Mouse (Mus musculus) c-Kit-negative CD71-positive TER-119-positive erythroid progenitor cells, embryonic 14.5 days (primary cell): ENCODE measurements around the gene Nek6.

Source experiments
- DNase-seq: peaks from one replicate; pipeline ENCODE4 v3.0.0-alpha.2; 2013; ENCODE audit warnings: low read depth, low spot score

Nek6 gene

DNA sequence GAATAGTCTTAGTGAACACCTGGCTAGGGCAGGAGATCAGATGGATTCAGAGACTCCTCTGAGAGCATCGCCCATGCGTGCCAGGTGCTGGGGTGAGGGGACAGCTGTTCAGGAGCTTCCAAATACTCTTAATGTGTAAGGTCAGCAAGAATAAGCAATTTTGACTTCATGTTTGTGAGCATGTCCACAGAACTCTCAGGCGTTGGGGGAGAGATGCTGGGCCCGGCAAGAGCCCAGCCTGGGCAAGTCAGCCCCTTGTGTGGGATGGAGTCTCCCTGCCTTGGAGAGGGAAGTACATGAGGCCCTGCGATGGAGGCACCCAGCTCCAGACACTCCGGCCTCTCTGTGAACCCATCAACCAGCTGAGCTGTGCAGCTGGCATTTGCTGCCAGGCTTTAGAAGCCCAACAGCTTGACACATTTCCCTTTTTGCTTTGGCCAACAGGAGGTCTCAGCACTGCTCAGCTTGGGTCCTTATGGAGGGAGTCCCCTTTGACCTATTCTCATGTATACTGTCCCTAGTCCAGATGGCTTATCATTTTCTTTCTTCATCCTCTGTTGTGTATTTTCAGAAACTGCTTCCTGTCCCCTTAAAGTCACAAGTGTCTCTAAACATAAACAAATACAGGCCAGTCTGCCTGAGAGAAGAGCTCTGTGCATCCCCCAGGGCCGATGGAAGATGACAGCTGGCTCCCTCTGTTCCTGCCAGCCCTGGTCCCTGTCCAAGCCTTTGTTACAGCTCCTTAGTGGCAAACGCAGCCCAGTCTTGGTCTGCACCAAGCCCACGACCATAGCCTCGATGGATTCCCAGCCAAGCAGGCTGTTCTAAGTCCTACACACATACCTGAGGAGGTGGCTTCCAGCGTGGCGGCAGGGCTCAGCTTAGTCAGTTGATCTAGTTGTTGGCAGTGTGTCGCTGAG, 67.4 kb downstream of the Nek6 start:
- DNase-seq, result no peak

DNA sequence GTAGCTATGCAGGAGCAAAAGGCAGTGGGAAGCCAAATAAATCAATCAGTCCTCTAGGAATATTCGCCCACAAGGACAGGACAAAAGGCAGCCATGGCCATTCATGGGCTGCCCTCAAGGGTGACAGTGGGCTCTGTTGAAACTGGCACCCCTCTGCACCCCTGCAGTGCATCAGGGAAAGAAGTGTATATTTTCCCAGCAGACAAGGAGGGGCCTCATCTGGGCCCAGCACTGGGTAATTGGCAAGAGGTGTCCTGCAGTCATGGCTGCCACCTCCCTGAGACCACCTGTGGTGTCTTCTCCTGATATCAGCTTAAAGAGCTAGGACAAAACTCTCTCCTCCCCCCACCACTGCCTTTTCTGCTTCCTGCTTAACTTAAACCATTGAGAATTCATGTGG, 68.1 kb downstream of the Nek6 start:
- no peak for DNase-seq

DNA sequence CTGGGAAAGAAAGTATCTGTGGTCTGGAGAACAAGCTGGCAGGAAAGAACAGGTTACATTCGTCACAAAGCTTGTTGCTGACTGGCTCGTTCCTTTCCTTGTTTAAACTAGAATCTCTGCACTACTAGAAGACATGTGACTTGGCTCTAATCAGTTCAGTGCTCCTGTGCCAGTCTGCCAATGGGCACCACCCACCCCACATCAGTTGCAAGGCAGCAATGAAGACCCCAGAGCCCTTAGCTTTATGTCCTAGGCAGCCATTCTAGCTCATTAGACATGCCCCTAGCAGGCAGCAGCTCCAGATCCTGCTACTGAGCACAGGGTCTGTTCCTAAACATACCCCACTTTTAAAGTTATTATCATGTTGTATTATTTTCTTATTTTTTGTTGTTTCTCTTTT, 72.5 kb downstream of the Nek6 start:
- no peak for DNase-seq

DNA sequence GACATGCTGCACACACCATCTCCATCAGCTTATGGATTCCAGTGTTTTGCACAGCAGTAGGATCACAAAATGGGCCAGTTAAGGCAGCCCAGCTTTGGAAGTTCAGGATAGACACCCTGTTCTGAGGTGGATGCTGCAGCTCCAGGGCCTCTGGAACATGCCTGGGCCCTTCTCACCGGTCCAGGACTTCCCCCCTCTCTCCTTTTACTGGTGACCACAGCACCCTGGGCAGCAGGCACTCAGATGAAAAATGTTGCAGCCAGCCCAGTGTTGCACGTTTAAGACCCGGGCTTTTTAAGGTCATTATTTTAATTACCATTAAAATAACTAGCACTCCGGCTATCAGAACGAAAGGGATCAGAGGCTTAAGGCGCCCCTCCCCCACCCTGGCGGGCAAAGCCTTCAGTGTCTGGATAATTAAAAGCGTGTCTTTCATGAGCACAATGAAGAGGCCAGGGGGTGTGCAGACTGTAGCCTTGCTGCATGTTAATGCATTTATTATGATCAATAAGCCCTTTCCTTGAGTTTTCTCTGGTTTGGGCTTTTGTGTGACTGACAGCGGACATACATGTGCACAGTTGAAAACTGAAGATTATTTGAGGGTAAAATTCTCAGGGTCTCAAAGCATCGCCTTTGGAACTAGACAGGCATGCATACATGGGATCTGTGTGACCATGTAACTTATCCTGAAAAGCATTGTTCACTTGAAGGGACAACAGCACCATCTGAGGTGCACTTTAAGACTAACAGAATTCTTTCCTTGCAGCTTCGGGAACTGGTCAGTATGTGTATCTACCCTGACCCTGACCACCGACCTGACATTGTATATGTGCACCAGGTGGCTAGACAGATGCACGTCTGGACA, 73.3 kb downstream of the Nek6 start:
- DNase-seq, result no peak

DNA sequence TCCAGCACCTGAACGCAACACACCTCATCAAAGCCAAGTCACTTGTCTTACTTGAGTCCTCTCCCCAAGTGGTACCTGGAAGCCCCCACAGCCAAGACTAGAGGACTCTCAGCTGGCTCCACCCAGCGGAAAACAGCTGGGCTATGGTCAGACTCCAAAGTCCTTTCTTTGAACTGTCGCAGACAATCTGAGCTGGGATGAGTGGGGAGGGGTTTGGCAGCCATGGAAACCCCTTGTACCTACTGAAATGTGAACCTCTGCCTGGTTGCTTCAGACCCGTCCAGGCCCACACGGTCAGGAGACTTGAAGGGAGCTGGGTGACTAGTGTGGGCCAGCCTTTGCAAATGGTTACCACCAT, 73.9 kb downstream of the Nek6 start:
- DNase-seq, result no peak

DNA sequence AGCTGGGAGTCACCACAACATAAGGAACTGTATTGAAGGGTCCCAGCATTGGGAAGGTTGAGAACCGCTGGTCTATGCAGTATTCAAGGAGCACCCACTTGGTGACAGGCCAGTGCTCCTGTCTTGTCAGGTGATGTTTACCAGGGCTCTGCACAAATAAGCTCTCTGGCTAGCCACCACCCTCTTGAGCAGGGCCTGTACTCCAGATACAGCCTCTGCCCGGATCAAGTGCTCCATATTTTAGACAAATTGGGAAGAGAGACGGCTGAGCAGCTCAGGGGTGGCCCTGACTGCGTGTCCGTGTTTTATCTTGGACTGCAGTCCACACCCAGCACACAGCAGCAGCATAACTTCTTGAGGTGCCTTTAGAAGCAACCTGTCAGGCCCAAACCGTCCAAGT, 75.3 kb downstream of the Nek6 start:
- DNase-seq, result no peak

DNA sequence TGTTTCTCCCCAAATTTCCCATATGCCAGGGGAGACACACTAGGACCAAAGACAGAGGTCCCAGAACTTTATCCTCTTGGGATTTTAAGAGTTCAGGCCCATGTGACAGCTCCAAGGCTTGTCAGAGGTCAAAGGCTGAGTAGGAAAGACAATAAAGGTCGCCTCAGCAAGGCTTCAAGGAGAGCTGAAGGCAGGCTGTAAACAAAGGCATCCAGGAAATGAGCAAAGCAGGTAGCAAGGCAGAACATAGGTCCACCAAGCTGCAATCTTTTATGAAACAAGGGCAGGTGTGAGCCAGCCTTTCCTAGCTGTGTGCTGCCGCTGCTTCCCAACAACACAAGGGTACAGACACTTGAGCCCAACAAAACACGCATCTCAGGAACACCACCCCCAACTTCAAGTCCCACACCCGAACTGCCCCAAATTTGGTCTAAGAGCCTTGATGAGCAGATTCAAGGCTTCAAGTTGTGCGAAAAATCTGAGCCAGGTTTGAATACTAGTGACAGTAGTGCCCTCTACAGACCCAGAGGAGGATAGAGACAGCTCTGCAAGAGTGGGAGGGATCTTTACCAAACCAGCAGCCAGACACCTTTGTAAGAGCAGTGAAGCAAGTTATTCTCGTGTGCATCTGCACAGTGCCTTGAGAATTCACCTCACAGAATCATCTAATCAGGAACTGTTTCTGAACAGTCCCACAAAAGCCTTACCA, 80.5 kb downstream of the Nek6 start:
- no peak for DNase-seq

DNA sequence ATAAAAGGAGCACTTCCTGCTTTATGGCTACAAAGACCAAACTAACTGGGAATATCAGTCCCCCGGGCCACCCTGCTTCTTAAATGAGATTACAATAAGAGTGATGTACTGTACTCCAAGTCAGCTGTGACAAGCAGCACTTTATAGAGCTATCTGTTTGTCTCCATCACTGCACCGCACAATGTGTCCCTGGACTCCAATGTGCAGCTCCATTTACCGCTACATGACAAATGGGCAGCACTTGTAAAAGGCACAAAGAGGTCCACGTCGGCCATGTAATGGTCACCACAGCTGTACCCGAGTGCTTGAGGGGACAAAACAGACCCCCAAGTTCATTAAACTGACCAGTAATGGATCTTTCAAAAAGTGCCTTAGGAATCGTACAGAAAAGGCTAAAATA, 83.4 kb downstream of the Nek6 start:
- DNase-seq, result no peak

DNA sequence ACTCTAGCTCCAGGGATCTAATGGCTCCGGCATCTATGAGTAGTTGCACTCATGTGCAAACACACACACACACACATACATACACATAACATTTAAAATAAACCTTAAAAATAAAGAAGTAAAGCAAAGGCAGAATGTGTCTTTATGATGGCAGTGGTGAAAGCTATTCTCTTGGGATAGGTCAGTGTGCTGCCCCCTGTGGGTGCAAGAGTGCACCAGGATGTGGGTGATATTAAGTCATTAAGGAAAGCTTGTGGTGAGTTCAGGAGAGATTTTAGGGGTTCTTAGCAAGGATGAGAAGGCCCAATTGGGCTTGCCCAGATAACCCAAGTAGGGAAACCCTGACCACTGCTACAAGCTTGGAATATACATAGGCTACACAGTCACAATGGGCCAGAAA, 86.5 kb downstream of the Nek6 start:
- DNase-seq, result no peak

DNA sequence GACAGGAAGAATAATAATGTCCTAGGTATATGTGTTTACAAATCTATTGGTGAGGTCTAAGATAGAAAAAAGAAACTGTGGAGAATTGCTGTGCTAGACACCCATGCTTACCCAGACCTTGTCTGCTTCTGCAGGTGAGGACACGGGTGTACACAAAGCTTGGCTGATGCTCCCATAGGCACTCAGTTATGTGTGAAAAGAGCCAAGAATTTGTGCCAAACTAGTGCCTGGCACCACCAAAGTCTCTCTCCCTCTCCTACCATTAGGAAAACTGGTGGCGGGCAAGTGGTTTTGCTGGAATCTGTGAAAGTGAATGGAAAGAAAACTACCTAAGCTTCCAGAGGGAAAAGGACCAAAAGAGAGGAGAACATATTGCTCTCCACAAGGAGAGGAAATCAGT, 87.0 kb downstream of the Nek6 start:
- no peak for DNase-seq

DNA sequence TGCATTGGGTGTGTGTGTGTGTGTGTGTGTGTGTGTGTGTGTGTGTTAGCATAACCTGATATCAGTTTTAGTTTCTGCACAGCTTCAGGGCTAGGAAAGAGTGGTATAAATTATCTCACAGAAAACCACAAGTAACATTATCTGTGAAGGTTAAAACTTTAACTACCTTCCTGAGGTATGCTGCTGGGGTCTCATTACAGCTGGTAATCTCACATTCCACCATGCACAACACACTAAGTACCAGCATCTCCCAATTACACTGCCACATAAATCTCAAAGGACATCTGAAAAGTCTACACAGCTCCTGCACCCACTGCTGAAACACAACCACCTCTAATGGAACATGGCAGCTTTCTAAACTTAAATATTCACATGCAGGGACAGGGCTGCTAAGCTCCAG, 89.4 kb downstream of the Nek6 start:
- DNase-seq, result no peak

DNA sequence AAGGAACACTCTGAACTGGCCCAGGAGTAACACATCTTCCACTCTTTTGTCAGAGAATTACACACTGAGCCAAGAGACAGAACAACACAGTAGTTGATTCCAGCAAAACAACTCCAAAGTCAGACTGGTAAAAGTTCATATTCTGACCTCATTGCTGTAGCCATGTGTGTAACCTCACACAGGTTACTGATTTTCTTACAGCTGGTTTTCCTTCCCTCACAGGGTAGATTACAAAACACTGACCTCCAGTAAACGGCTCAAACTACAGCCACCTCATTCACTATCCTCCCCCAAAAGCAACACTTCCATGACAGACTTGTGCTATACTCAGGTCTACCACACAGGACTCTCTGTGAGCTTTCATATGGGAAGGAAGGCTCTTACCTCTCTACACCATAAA, 96.3 kb downstream of the Nek6 start:
- no peak for DNase-seq

DNA sequence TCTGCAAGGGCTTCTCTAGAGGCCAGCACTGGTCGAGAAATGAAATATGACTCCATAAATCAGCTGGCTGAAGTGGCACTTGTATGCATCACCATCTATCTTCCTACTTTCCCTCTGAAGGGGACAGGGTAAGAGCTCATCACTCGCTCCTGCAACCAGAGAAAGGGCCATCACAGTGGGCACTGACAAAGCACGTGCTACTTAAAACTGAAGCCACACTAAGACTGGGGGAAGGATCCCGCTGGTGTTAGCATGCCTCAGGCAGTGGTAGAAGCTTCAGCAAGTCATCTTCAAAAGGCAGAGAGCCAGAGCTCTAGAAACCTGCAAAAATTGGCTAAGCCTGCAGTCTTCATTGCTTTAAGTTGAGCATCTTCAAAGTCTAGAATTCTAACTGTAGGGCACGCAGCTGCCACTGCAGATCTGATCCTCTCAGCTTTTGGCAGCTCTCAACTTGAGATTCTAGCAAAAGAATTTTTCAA, 97.4 kb downstream of the Nek6 start:
- DNase-seq, result no peak

DNA sequence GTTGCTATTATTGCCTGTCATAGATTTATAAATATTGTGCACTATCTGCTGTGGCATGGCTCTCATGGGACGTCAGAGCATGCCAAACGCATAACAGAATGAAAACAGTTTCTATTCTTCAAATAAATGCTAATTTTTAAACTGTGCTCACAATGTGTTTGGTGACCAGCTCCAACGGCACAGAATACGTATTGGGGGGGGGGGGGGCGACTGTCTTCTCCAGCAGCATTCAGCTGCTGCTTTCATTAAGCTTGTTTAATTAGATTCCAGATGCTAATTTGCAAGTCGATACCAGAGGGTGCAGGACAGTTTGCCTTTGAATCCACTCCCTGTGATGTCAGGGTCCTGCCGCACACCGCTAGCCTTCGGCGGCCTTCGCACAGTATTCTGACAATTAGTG, 97.9 kb downstream of the Nek6 start:
- no peak for DNase-seq

DNA sequence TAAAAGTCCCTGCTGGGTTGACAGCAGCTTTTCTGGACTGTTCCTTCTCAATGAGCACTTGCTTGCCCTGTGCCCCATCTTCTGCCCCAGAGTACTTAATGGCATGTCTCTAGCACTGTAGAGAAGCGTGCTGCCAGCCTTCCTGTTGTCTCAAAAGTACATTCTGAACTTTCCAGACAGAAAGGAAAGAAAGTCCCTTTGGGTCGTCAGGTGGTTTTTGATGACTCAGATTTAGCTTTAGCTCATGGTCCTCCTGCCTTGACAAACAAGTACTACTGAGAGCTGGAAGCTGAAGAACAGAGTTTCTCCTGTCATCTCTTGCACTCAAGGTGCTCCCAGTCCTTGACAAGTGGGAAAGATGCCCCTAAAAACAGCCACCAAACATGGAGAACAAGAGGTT, 98.7 kb downstream of the Nek6 start:
- no peak for DNase-seq

DNA sequence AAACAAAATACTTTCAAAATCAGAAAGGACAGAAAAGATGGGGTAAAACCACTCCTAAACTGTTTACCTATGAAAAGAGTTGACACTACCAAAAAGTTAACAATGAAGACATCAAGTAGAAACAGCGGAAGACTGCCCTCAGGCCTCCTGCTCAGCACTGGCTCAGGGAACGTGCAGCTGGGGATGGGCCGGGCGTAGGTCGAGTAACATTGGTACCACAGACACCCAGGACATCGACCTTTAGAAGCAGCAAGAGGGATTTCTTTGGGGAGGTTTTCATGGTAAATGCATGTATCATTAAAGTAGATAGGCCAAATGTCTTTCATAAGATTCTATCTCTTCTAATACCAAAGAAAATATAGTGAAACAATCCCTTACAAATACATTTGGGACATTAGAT, 101.2 kb downstream of the Nek6 start:
- no peak for DNase-seq

DNA sequence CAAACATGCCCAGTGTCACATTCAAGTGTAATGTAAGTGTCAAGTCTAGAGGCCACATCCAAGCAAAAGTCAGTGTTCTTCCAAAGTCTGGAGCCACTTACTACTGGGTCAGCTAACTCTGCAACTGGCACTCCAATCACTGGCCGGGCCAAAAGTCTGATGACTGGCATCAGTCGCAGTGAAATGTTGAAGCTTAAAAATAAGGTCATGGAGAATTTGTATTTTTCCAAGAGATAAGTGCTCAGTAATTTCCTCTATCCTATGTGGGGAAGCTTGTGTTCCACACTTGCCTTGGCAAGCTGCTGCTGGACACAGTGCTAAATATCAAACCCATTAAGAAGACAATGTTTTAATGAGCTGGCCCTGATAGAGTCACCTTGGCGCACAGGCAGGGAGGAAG, 102.1 kb downstream of the Nek6 start:
- DNase-seq, result no peak

DNA sequence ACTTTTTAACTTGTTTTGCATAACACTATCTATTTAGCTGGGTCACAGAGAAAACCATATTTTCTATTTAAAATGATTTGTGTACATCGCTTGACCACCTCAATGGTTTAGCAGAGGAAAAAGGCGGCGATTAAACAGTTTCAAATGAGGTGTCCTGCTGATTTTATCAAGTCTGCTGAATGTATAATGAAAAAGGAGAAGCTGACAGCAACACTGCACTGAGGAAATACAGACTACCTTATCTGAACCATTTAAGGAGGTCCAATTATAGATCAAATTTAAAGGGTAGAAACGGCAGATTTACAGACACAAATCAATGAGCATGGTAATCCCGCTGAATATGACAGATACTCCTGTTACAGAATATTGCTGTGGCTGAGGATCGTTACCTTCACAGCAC, 103.0 kb downstream of the Nek6 start:
- DNase-seq, result no peak

DNA sequence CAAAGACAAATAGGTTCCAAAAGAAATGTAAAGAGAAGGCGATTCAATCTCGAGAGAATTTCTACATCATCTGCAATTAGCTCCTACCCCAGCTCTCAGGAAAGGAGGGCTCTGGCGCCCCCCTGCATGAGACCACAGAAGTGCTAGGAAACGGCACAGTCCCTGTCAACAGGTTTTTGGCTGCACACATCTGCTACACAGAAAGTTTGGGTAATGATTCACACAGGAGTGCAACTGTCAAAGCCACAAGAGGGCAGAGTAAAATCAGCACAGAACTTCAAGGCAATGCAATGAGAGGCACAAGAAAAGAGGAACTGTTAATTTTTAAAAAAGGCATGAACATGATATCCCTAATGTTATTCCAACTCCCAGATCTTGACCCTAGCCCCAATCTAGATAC, 104.6 kb downstream of the Nek6 start:
- DNase-seq, result no peak

DNA sequence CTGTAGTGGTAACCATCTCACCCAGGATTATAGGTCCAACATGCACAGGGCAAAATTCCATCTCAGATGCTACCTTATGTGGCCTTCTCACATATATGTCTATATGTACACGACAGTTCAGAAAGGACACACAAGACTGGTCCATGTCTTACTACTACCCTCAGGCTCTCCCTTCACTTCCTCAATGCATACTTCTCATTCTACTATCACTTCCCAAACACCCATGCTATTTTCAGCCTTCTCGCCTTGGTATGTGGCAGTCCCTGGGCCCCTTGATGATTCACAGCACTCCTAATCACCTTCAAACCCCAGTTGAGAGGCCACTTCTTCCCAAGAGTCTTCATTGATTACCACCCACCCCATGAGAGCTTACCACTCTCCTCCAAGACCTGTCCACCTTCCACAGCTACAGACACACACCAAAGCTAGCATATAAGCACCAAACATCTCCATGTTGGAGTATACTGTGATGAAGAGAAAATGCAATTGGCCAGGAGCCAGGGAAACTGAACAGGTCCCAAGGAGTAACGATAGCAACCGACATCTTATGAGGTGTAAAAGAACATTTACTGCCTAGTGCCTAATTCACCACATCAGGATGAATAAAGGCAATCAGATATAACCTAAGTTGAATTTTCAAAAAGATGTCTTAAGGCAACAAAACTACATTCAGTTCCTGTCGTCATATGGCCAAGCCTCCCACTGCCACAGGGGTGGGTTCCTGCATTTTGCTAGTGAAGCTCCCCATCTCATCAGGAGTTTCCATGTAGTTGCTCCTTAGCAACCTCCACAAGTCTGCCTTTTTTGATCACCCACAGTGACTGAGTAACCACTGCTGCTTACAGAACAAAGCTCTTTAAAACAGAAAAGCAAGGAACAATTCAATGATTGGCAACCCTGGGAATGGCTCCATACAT, 105.8 kb downstream of the Nek6 start:
- no peak for DNase-seq

DNA sequence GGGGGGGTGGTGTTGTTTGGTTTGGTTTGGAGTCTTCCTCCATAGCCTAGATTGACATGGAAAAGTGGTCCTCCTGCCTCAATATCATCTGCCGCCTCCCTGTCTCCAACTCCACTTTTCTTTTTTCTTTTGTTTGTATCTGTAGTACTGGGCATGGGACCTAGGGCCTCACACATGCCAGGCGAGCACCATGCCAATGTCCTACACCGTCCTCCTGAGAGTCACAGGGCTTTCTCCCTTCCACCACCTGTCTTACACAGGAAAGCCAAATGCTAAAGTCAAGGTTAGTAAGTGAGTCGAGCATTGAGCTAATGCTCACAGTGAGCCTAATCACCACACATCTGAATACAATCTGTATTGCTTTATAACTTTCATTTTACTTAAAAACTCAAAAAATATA, 108.3 kb downstream of the Nek6 start:
- DNase-seq, result no peak
